Mouse (Mus musculus) stomach, embryonic 15.5 days (tissue): ENCODE results near the gene Ctnnd2. TPM values are rescaled to one million over a fixed set of nuclear protein-coding genes. Genes with fewer than 3 reads are reported as not detected.

Experiments
- ATAC-seq: fragments of 200-750 bp; cut with Nextera tagmentation; 2 replicates; pipeline ENCODE4 v1.8.0; 2017; ENCODE audit warnings: low read depth, moderate number of reproducible peaks, moderate TSS enrichment; ENCODE audit not compliant: insufficient read depth, low FRiP score
- H3K27ac ChIP-seq: fragments of 300-500 bp; sonication (generic); 2 replicates; pipeline ENCODE4 v1.5.1; 2015; ENCODE audit warnings: mild to moderate bottlenecking, inconsistent platforms
- H3K27me3 ChIP-seq: fragments of 300-500 bp; sonication (generic); replicated peaks from 2 replicates; pipeline ENCODE4 v1.6.1; 2015; ENCODE audit warnings: inconsistent platforms
- H3K36me3 ChIP-seq: fragments of 300-500 bp; sonication (generic); 2 replicates; pipeline ENCODE4 v1.6.1; 2015; ENCODE audit warnings: inconsistent platforms
- H3K4me1 ChIP-seq: fragments of 300-500 bp; sonication (generic); 2 replicates; pipeline ENCODE4 v1.6.1; 2015; ENCODE audit warnings: inconsistent platforms
- H3K4me2 ChIP-seq: fragments of 300-500 bp; sonication (generic); 2 replicates; pipeline ENCODE4 v1.6.1; 2015; ENCODE audit warnings: mild to moderate bottlenecking, inconsistent platforms
- H3K4me3 ChIP-seq: fragments of 300-500 bp; sonication (generic); replicated peaks from 2 replicates; pipeline ENCODE4 v1.5.1; 2015; ENCODE audit warnings: inconsistent platforms
- H3K9ac ChIP-seq: fragments of 300-500 bp; sonication (generic); 2 replicates; pipeline ENCODE4 v1.6.1; 2015; ENCODE audit warnings: inconsistent platforms
- H3K9me3 ChIP-seq: fragments of 300-500 bp; sonication (generic); 2 replicates; pipeline ENCODE4 v1.6.1; 2016; ENCODE audit warnings: inconsistent platforms
- WGBS: fragments of 180-500 bp; shearing (Covaris S2); methylation state at CpG from one replicate; pipeline ENCODE4 v1.1.7; 2015; 5-methylcytosine and 5-hydroxymethylcytosine counted together
- polyA plus RNA-seq: library from polyadenylated mRNA; unstranded; fragments of >200 nt; fragmentation: Nextera tagmentation; extraction: Ambion mirVana; gene quantifications from 2 replicates; pipeline ENCODE4 v1.2.1, GENCODE M21; 2015

Gene Ctnnd2
- polyA plus RNA-seq, 1 experiment from 2014 or later = 4.5 TPM

DNA sequence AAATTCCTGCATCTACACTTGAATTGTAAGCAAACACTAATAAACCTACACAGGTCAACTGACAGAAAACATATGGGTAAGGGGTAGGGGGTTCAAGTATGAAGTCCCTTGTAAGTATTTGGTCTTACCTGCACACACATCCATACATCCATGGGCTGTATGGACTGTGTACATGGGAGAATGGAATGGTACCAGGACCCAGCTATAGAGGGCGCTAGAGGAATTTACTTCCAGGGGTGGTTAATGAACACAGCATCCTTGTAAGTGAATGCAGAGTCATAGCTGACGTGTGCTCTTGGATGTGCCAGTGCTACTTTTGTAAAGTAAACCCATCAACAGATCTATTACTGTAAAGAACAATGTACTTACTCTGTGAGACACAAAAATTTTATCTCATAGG lies 254.9 kb downstream of the Ctnnd2 start:
- Histone ChIP-seq H3K36me3 (no peaks in the 10 kb centered on the region), H3K4me3 (no peak overlapping the region), H3K27me3 (no peaks in the 10 kb centered on the region), H3K4me2 (no peak overlapping the region), H3K9me3 (no peaks in the 10 kb centered on the region), H3K27ac (no peak overlapping the region), H3K9ac (no peak overlapping the region), H3K4me1 (no peaks in the 10 kb centered on the region)
- no peak for ATAC-seq
- 26% methylated on average over 2 of the region's 2 CpGs for WGBS

DNA sequence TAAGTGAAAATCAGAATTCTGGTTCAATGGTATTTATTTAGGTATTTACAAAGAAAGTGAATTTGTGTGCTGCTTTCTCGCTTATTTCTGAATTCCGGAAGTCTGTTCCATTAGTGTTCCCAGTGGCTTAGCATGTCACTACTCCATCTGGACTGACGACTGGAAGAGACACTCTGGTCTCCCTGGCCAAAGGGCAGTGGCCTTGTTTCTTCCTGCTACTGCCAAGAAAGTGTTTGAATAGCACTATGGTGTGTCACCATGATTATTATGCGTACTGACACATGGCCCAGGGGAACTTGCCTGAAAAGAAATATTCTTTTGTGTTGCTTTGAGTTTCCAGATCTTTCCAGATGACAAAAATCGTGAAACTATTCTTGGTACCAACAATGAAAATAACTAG lies 266.7 kb downstream of the Ctnnd2 start:
- Histone ChIP-seq H3K4me2 (no peak overlapping the region), H3K4me1 (no peaks in the 10 kb centered on the region), H3K27me3 (no peaks in the 10 kb centered on the region), H3K4me3 (no peak overlapping the region), H3K9ac (no peak overlapping the region), H3K9me3 (no peaks in the 10 kb centered on the region), H3K36me3 (no peaks in the 10 kb centered on the region), H3K27ac (no peak overlapping the region)
- no peak for ATAC-seq
- 61% methylated on average over 5 of the region's 5 CpGs for WGBS

DNA sequence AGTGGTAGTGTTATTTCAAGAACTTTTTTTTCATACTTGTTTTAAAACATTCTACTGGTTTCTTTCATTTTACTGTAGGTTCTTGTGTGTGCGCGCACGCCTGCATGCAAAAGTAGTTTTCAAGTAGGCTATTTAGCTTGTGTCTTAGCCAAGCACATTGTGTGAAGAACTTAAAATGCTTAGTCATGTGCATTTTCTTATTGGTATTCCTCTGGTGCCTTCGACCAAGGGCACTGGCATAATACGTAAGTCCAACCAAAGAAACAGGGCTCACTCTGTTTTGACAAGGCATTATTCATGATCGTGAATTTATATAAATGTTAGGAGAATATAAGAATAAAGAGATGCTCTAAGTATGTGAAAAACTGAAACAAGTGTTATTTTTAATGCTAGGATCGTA lies 278.4 kb downstream of the Ctnnd2 start:
- Histone ChIP-seq H3K4me1 (no peaks in the 10 kb centered on the region), H3K27ac (no peak overlapping the region), H3K4me2 (no peak overlapping the region), H3K27me3 (no peaks in the 10 kb centered on the region), H3K9ac (no peak overlapping the region), H3K36me3 (no peaks in the 10 kb centered on the region), H3K4me3 (no peak overlapping the region), H3K9me3 (no peaks in the 10 kb centered on the region)
- 82% methylated on average over 7 of the region's 7 CpGs for WGBS
- ATAC-seq = no peak

DNA sequence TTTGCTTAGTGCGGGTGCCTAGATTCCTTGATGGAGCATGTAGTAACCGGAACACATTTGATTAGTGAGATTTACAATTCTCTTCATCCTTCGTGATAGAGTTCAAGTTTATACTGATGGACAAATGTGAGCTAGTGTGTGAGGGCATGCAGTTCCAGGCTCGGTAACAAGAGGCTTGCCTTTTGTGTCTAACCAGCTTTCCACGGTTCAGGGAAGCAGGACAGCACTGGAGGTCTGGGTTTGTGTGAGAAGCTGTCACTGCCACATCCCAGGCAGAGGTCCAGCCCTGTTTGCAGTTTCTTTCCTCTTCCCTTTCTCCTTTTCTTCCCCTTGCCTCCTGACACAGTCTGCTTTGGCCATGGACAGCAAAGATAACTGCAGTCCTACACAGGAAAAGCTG lies 279.5 kb downstream of the Ctnnd2 start:
- WGBS = 59% methylated on average over 5 of the region's 5 CpGs
- H3K36me3 ChIP-seq = no peaks in the 10 kb centered on the region
- H3K9ac ChIP-seq = no peak overlapping the region
- no peak for ATAC-seq
- H3K4me3 ChIP-seq = no peak overlapping the region
- H3K4me2 ChIP-seq = no peak overlapping the region
- H3K4me1 ChIP-seq = no peaks in the 10 kb centered on the region
- H3K27me3 ChIP-seq = no peaks in the 10 kb centered on the region
- no peaks in the 10 kb centered on the region for H3K9me3 ChIP-seq
- H3K27ac ChIP-seq = no peak overlapping the region

DNA sequence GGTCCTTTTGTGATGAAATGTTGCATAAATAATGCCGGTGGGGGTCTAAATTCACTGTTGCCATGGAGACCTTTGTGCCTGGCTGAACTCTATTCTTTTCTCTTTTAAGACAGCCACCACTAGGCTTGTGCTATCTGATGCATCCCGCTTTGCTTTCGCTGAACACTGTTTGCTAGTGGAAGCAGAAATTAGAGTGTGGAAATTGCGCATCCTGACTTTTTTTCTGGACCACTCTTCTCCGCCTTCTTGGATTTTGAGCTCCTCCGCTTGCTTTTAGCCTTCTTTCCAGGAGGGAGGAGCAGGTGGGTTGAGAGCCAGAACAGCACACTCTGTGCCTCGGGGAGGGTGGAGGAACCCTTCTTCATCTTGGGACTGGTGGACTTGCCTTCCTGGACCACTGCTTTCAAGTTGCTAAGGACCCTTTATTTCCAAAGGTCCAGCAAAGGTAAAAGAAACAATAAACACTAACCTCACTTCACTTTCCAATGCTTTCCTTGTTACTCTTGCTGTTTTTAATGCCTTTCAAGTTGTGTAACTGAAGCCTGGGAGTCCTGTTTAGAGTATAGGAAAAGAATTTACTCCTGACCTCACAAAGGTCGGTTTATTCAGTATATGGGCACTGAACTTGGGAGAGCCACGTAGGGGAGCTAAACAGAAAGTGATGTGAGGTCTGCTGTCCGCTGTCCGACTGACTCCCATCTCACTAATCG lies 285.3 kb downstream of the Ctnnd2 start:
- Histone ChIP-seq H3K4me1 (no peaks in the 10 kb centered on the region), H3K27ac (no peak overlapping the region), H3K27me3 (no peaks in the 10 kb centered on the region), H3K36me3 (no peaks in the 10 kb centered on the region), H3K9me3 (no peaks in the 10 kb centered on the region), H3K9ac (no peak overlapping the region), H3K4me3 (no peak overlapping the region), H3K4me2 (no peak overlapping the region)
- WGBS = 63% methylated on average over 12 of the region's 12 CpGs
- no peak for ATAC-seq

DNA sequence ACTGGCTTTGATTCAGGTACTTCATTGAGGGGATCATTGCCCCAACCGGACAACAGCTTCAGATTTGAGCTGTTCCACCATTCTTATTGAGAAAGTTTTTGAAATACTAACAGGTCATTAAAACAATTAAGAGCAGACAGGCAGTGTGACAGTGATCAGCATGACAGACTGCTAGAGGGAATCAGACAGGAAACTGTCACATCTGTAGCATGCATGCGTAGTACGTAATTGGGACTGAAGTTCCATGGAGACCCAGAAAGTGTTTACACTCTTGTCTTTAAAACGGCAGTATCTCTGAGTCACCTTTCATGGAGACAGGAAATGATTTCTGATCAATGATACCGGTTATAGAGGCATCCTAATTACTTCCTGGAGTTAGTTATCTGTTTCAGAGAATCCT lies 286.3 kb downstream of the Ctnnd2 start:
- H3K4me3 ChIP-seq = no peak overlapping the region
- H3K4me1 ChIP-seq = no peaks in the 10 kb centered on the region
- no peaks in the 10 kb centered on the region for H3K36me3 ChIP-seq
- no peak overlapping the region for H3K27ac ChIP-seq
- H3K9me3 ChIP-seq = no peaks in the 10 kb centered on the region
- H3K27me3 ChIP-seq = no peaks in the 10 kb centered on the region
- no peak for ATAC-seq
- no peak overlapping the region for H3K4me2 ChIP-seq
- WGBS = 55% methylated on average over 5 of the region's 5 CpGs
- H3K9ac ChIP-seq = no peak overlapping the region

DNA sequence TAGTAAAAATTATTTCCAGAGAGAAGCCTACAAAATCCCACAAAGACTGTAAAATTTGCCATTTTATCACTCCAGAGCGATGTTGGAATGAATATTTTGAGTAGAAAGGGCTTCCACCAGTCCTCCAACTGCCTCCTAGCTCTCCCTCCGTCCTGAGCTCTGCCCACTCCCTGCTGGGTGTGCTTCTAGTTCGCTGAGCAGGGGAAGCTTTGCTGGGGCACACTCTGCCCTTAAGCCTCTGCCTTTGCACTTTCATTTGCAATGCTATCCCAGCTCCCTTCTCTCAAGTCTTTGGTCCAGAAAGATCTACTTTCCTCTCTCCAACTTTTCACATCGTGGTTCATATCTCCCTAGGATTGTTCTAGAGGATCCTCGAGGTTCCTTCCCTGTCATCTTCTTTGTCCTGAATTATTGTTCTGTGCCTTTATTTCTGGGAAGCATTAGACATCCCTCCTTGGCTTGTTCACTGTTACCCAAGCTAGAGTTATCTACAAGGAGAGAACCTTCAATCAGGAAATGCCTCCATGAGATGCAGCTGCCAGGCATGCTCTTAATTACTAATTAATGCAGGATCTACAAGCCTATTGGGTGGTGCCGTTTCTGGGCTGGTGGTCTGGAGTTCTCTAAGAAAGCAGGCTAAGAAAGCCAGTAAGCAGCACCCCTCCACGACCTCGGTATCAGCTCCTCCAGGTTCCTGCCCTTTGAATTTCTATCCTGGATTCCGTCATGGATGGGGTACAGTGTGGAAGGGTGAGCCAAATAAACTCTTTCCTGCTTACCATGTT lies 288.1 kb downstream of the Ctnnd2 start:
- no peaks in the 10 kb centered on the region for H3K36me3 ChIP-seq
- H3K9ac ChIP-seq = no peak overlapping the region
- no peaks in the 10 kb centered on the region for H3K27me3 ChIP-seq
- WGBS = 57% methylated on average over 9 of the region's 9 CpGs
- no peak for ATAC-seq
- no peak overlapping the region for H3K4me2 ChIP-seq
- no peaks in the 10 kb centered on the region for H3K4me1 ChIP-seq
- no peak overlapping the region for H3K4me3 ChIP-seq
- H3K9me3 ChIP-seq = no peaks in the 10 kb centered on the region
- no peak overlapping the region for H3K27ac ChIP-seq

DNA sequence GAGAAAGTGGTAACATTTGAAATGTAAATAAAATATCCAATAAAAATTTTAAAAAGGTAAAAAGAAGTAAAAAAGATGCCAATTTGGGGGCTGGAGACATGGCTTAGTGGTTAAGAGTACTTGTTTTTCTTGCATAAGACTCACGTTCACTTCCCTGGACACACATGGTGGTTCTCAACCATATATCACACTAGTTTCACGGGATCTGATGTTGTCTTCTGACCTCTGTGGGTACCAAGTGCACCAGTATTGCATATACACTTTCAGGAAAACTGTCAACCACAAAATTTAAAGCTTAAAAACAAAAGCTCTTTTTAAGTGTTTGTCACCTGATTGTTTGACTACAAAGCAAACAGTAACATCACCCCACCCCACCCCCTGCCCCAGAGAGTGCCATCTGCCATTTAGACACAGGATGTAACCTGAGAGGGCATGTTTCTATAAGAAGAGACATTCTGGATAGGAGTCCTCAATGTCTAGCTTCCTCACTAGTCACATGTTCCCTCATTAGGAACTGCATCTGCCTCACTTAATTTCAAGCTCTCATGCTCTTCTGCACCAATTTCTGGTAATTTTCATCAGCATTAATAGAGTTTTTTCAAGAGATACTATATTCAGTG lies 290.5 kb downstream of the Ctnnd2 start:
- no peaks in the 10 kb centered on the region for H3K27me3 ChIP-seq
- no peak for ATAC-seq
- no peak overlapping the region for H3K27ac ChIP-seq
- no peak overlapping the region for H3K4me3 ChIP-seq
- H3K4me2 ChIP-seq = no peak overlapping the region
- no peaks in the 10 kb centered on the region for H3K36me3 ChIP-seq
- no peak overlapping the region for H3K9ac ChIP-seq
- no peaks in the 10 kb centered on the region for H3K9me3 ChIP-seq
- no peaks in the 10 kb centered on the region for H3K4me1 ChIP-seq
- 30% methylated on average over 2 of the region's 2 CpGs for WGBS

DNA sequence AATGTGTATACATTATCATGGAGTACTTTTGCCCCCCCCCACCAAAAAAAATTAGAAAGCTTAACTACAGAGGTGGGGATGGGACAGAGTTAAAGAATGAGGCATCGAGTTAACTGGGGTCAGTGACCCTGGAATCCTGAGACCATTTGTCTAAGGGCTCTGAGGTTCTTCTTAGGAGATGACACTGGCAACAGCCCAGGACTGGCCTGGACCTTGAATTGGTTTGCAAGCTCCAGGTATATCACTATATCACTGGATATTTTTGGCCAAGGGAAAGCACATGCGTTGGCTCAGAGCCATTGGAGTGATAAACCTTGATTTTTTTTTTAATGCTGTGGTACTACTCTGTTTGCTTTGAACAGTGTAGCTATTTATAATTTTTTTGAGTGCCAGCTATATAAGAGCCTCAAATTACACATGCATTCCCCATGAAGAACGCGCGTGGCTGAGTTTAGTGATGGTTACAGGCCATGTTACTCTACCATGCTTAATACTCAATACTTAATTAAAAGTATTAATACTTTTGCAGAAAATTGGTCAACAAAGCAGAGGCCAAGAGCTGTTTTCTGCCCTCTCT lies 291.2 kb downstream of the Ctnnd2 start:
- Histone ChIP-seq H3K4me3 (no peak overlapping the region), H3K4me2 (no peak overlapping the region), H3K9ac (no peak overlapping the region), H3K4me1 (no peaks in the 10 kb centered on the region), H3K27ac (no peak overlapping the region), H3K9me3 (no peaks in the 10 kb centered on the region), H3K27me3 (no peaks in the 10 kb centered on the region), H3K36me3 (no peaks in the 10 kb centered on the region)
- 78% methylated on average over 5 of the region's 5 CpGs for WGBS
- ATAC-seq = no peak

DNA sequence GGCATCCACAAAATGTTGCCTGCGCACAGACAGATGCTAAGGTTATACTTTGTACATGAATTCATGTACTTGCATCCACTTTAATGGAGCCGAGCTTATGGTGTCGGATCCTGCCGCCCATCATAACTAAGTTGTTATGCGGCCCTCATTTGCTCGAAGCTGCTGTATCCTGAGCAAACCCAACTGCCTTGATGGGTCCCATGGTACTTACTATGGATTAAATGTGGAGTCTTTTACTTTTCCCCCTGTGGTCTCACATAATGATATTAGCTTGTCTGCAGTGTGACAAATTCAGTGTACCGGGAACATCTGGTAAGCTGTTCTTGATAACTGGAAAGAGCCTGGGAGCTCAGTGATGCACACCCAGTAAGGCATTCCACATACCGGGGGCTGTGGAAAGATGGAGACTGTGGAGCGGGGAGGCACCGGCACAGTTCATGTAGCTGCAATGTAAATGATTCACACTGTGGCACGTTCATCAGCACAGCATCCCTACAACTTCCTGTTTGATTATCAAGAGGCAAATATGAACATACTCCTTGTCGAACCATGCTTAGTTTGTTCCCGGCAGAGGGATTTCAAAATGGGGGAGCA lies 294.7 kb downstream of the Ctnnd2 start:
- Histone ChIP-seq H3K9me3 (no peaks in the 10 kb centered on the region), H3K9ac (no peak overlapping the region), H3K27me3 (no peaks in the 10 kb centered on the region), H3K4me3 (no peak overlapping the region), H3K4me1 (no peaks in the 10 kb centered on the region), H3K4me2 (no peak overlapping the region), H3K27ac (no peak overlapping the region), H3K36me3 (no peaks in the 10 kb centered on the region)
- 80% methylated on average over 13 of the region's 13 CpGs for whole genome bisulfite sequencing
- no peak for ATAC-seq

DNA sequence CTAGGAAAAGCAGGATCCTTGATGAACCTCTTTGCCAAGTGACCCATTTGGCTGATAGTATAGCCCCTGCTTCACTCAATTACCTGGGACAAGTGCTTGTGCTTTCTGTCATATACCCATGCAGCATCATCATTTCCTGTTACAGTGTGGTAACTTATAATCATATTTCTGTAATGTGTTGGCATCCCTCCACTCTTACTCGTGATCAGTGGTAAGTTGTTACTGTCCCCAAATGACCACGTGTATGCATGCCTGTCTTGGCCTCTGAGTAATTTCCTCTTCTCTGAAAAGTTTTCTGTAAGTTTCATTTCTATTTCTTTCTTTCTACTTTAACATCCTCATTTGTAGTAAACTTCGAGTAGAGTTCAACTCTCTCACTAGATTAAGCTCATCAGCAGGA lies 296.4 kb downstream of the Ctnnd2 start:
- ATAC-seq = no peak
- WGBS = 80% methylated on average over 3 of the region's 3 CpGs
- Histone ChIP-seq H3K27me3 (no peaks in the 10 kb centered on the region), H3K36me3 (no peaks in the 10 kb centered on the region), H3K9ac (no peak overlapping the region), H3K4me2 (no peak overlapping the region), H3K27ac (no peak overlapping the region), H3K4me3 (no peak overlapping the region), H3K4me1 (no peaks in the 10 kb centered on the region), H3K9me3 (no peaks in the 10 kb centered on the region)
